In the genomic region with DNA sequence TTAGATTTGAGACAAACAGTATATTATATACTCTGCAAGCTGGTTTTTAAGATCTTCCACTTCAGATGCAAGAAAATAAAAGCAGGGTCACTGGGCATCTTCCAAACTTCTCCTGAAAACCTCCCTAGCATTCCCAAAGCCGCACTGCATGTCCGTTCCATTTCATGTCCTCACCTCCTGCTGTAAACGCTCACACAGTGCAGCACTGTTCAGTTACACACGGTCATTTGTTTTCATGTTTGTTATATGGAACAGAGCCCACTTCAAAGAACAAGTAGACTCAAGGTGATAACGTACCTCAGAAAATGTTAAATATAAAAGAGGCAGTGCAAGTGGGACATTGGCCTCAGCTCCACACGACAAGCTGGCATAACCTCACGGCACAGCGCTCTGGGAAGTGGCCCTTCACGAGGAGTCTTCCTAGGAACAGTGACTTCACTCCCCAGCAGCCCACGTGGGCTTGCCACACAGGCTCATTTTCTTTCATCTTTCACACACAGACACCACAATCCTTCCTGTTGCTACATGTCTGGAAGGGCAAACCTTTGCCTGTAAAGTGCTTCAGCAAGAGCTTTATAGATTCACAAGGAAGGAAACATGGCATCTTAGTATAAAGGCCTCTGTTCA, we compare ENCODE assay signal across 9 mouse cellular contexts. TPM values are rescaled to one million over a fixed set of nuclear protein-coding genes. Genes with fewer than 3 reads are reported as not detected.
DNase-seq lines count a peak whose midpoint lies in the region; ATAC-seq and TF ChIP-seq lines count a peak whose summit lies in the region.
"Had no signal": no experiment of that assay in that cellular context is flagged by ENCODE, and none has a peak within 500 bp of the region (broad histone marks: within the 10 kb centered on the region; RNA-seq: fewer than 3 reads in every experiment).

No protein-coding gene starts in this region.

- no peaks in the 10 kb centered on the region for H3K9me3 ChIP-seq in intestine, embryonic 16.5 days (ENCODE audit: control insufficient read depth, low read length)
- H3K9me3 ChIP-seq in intestine, embryonic 15.5 days = no peaks in the 10 kb centered on the region
- no peaks in the 10 kb centered on the region for H3K9me3 ChIP-seq in megakaryocyte, embryonic 14.5 days
- H3K9me3 ChIP-seq: hindbrain, embryonic 10.5 days had no signal

- 66% methylated on average over 10 of the region's 10 CpGs for WGBS in intestine, embryonic 16.5 days
- 68% methylated on average over 10 of the region's 10 CpGs for WGBS in intestine, embryonic 15.5 days

- peak; percentile 24; the same call in 1 of the 2 replicates for ATAC-seq in intestine, embryonic 16.5 days
- ATAC-seq in intestine, embryonic 15.5 days = no peak
- ATAC-seq in common myeloid progenitor, adult 5-6 weeks (replicated peaks; ENCODE audit: low read depth, poor library complexity, severe bottlenecking) = peak; percentile 87

- H3K36me3 ChIP-seq in intestine, embryonic 16.5 days (ENCODE audit: control insufficient read depth, insufficient read depth, low read length) = peaks cover 5% of the 10 kb centered on the region; the same call in 1 of the 2 replicates
- H3K36me3 ChIP-seq in intestine, embryonic 15.5 days = 0 out of 2 replicates have a peak, but pooled peaks cover 4% of the 10 kb centered on the region
- peaks cover 46% of the 10 kb centered on the region for H3K36me3 ChIP-seq in megakaryocyte, embryonic 14.5 days (replicated peaks; ENCODE audit: low read length)

- peak; percentile 36 to 47 for DNase-seq in cerebellum, postnatal 25 days
- DNase-seq in cerebellum, postnatal 36 days = no peak
- DNase-seq in adrenal gland, postnatal 36 days = no peak
- DNase-seq in gastrocnemius, adult 2 months = no peak

- no peak overlapping the region for H3K27ac ChIP-seq in intestine, embryonic 16.5 days (ENCODE audit: low read length)
- no peak overlapping the region for H3K27ac ChIP-seq in intestine, embryonic 15.5 days
- no peak overlapping the region for H3K27ac ChIP-seq in gastrocnemius, adult 2 months
- H3K27ac ChIP-seq: hindbrain, embryonic 10.5 days had no signal

- H3K4me1 ChIP-seq in intestine, embryonic 16.5 days (ENCODE audit: control insufficient read depth, insufficient read depth, low read length) = 0 out of 2 replicates have a peak, but pooled peaks cover under 1% of the 10 kb centered on the region
- no peaks in the 10 kb centered on the region for H3K4me1 ChIP-seq in intestine, embryonic 15.5 days (replicated peaks)
- peaks cover 75% of the 10 kb centered on the region for H3K4me1 ChIP-seq in megakaryocyte, embryonic 14.5 days

- H3K4me2 ChIP-seq in intestine, embryonic 16.5 days (ENCODE audit: low read depth, low read length) = no peak overlapping the region
- H3K4me2 ChIP-seq in intestine, embryonic 15.5 days (replicated peaks) = no peak overlapping the region

- no peak for TF ChIP-seq CTCF in gastrocnemius, adult 2 months (IDR thresholded peaks at IDR 0.05)

- H3K27me3 ChIP-seq in intestine, embryonic 16.5 days (replicated peaks; ENCODE audit: control insufficient read depth, insufficient read depth, low read length) = no peaks in the 10 kb centered on the region
- H3K27me3 ChIP-seq in intestine, embryonic 15.5 days (replicated peaks) = no peaks in the 10 kb centered on the region
- H3K27me3 ChIP-seq in megakaryocyte, embryonic 14.5 days (replicated peaks) = no peaks in the 10 kb centered on the region

- no peak overlapping the region for H3K9ac ChIP-seq in intestine, embryonic 16.5 days (ENCODE audit: low read depth, low read length)
- H3K9ac ChIP-seq in intestine, embryonic 15.5 days = no peak overlapping the region

- H3K4me3 ChIP-seq in intestine, embryonic 16.5 days (ENCODE audit: low read length) = no peak overlapping the region
- H3K4me3 ChIP-seq in intestine, embryonic 15.5 days (replicated peaks) = no peak overlapping the region
- H3K4me3 ChIP-seq in megakaryocyte, embryonic 14.5 days (replicated peaks) = peak overlapping the region; percentile 78
- H3K4me3 ChIP-seq in gastrocnemius, adult 2 months = no peak overlapping the region
- H3K4me3 ChIP-seq: hindbrain, embryonic 10.5 days had no signal

- intact Hi-C loops in gastrocnemius, adult 2 months (cut with DNase I) = no loop called here

RNA-seq across cellular contexts. Expression of gene Fam20b, which starts 8.3 kb away (rescaled TPM):
- polyA plus RNA-seq in intestine, embryonic 16.5 days (2015; fragmentation: Nextera tagmentation; extraction: Ambion mirVana) = 38.6 and 47.1 TPM in 2 replicates
- polyA plus RNA-seq in intestine, embryonic 15.5 days (2015; fragmentation: Nextera tagmentation; extraction: Ambion mirVana) = 45.5 and 48.0 TPM in 2 replicates
- 35.0 and 35.9 TPM in 2 replicates for total RNA-seq in common myeloid progenitor, adult 5-6 weeks (2017)
- 1.3 and 6.0 TPM in 2 replicates for polyA plus RNA-seq in megakaryocyte, embryonic 14.5 days (2012; ENCODE audit: insufficient read depth, low replicate concordance)
- total RNA-seq in adrenal gland, postnatal 36 days (2021) = 10 to 100 TPM; 47.9 to 58.3 TPM
- total RNA-seq in gastrocnemius, adult 2 months (2021) = 10 to 100 TPM; 28.5 to 35.2 TPM

RNA-seq across cellular contexts. Expression of gene Tor3a, which starts 36.4 kb away (rescaled TPM):
- polyA plus RNA-seq in intestine, embryonic 16.5 days (2015; fragmentation: Nextera tagmentation; extraction: Ambion mirVana) = 6.8 and 7.0 TPM in 2 replicates
- polyA plus RNA-seq in intestine, embryonic 15.5 days (2015; fragmentation: Nextera tagmentation; extraction: Ambion mirVana) = 5.4 and 5.6 TPM in 2 replicates
- total RNA-seq in common myeloid progenitor, adult 5-6 weeks (2017) = 16.1 and 22.1 TPM in 2 replicates
- 18.1 and 29.8 TPM in 2 replicates for polyA plus RNA-seq in megakaryocyte, embryonic 14.5 days (2012; ENCODE audit: insufficient read depth, low replicate concordance)
- 10 to 100 TPM; 17.9 to 20.5 TPM for total RNA-seq in adrenal gland, postnatal 36 days (2021)
- 1 to 10 TPM; 4.9 to 5.4 TPM for total RNA-seq in gastrocnemius, adult 2 months (2021)

Comparison
In these comparisons a context has a peak if more than half of its experiments do, and no peak if none do; other contexts are left out.
1. DNase-seq: peak in cerebellum, postnatal 25 days (2 of 2); none in cerebellum, postnatal 36 days (0 of 2), adrenal gland, postnatal 36 days (0 of 2) and gastrocnemius, adult 2 months (single experiment).